Mouse (Mus musculus): ENCODE results near the gene Pcca.

- TF ChIP-seq CTCF (IDR thresholded peaks at IDR 0.05; ENCODE audit: extremely low read depth, insufficient read depth, insufficient read length, insufficient replicate concordance) (no peak), POLR2A (IDR thresholded peaks at IDR 0.05; ENCODE audit: low read depth, low read length) (no peak)
Measured at GRCm38 (mm10) chr14:122528475-122528874, 5.6 kb upstream of the Pcca start.
